Mouse (Mus musculus) right cerebral cortex, adult 18-20 months (tissue): ENCODE results near the gene Cnnm3.
"Not testable (repeated sequence)": the region's sequence is repeated elsewhere in the genome, so short reads cannot be mapped to it uniquely, and the experiment has no call there.

ENCODE experiments used
- DNase-seq: peaks from one replicate; pipeline ENCODE4 v3.0.0; 2022; ENCODE audit warnings: mixed read lengths

The Cnnm3 gene

DNA sequence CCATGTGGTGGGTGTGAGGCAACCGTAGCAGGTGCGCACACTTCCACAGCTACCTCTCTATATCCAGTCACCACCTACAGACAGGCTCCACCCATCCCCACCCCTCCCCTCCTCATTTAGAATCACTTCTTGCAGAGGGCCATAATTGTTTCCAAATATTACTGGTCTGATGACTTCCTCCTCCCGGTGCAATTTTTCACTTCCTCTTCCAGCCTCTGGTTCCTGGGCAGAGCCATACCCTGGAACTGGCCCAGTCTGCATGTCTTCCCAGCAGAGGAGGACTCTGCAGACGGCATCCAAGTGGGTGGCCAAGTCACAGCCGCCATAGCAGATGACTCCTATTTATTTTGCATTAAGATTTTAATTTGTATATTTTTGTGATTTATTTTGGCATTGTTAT is 3.4 kb upstream of the Cnnm3 start:
- no peak for DNase-seq

DNA sequence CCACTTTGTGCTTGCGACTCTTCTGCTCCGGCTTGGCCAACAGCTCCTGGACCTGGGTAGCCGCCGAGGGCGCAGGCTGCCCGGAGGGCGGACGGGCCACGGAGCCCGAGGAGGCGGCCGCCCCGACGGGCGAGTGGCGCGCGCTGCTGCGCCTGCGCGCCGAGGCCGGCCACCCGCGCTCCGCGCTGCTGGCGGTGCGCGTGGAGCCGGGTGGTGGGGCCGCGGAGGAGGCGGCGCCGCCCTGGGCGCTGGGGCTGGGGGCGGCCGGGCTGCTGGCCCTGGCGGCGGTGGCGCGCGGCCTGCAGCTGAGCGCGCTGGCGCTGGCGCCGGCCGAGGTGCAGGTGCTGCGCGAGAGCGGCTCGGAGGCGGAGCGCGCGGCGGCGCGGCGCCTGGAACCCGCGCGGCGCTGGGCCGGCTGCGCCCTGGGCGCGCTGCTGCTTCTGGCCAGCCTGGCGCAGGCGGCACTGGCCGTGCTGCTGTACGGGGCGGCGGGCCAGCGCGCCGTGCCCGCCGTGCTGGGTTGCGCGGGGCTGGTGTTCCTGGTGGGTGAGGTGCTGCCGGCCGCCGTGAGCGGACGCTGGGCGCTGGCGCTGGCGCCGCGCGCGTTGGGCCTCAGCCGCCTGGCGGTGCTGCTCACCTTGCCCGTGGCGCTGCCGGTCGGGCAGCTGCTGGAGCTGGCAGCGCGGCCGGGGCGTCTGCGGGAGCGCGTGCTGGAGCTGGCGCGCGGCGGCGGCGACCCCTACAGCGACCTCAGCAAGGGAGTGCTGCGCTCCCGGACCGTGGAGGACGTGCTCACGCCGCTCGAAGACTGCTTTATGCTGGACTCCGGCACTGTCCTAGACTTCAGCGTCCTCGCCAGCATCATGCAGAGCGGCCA is 660 bp downstream of the Cnnm3 start:
- DNase-seq, result peak; percentile 65

DNA sequence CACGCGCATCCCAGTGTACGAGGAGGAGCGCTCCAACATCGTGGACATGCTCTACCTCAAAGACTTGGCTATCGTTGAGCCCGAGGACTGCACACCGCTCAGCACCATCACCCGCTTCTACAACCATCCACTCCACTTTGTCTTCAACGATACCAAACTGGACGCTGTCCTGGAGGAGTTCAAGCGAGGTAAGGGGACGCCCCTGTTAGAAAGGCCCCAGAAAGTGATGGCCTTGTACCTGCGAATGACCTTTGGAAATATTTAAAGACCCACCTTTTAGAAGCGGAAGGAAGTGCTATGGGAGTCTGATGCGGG is 1.3 kb downstream of the Cnnm3 start:
- no peak for DNase-seq

DNA sequence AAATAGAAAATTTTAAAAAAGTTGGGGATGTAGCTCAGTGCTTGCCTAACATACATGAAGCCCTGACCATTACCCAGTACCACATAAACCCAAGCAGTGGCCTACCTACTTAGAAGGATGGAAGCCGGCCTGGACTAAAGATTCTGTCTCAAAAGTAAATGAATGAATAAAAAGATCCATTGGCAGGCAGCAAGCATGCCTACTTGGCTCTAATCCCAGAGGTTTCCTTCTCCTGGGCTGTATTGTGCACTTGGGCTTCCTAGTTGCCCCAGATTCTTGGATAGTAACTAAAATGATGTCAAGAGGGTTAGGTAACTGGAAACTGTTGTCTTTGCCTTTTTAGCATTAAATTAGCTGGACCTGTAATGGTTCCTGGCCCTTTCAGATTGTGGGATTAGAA is 1.6 kb downstream of the Cnnm3 start:
- no peak for DNase-seq

DNA sequence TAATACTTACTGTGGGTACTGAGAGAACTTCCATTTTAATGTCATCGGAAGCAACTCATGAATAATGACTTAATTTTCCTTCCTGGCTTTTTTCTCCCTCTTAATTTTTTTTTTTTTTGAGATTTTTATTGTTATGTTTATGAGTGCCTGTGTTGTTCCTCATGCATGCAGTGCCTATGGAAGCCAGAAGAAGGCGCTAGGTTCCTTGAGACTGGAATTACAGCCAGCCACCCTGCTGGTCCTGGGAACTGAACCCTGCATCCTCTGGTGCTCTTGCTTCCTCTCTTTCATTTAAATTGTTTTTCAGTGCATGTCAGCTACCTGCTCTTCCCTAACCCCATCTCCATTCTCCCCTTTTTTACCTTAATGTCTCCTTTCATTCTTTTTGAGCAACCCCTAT is 2.1 kb downstream of the Cnnm3 start:
- DNase-seq, result no peak

DNA sequence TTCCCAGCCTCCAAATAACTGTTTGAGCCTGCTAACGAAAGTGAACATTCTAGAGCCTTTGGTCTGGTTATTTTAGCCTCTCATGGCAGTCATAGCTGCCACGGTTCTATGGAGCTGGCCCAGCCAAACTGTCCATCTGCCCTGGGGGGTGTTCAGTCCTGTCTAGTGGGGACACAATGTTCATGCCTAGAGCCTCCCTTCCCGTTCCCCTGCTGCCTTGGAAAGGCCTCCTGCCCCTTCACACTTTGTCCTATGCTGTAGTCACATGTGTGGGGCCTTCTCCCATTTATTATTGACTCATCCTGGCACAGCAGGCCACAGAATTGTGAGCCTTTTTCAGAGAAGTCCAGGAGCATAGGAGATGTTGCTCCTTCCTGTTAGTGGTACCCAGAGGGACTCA is 6.6 kb downstream of the Cnnm3 start:
- DNase-seq, result no peak

DNA sequence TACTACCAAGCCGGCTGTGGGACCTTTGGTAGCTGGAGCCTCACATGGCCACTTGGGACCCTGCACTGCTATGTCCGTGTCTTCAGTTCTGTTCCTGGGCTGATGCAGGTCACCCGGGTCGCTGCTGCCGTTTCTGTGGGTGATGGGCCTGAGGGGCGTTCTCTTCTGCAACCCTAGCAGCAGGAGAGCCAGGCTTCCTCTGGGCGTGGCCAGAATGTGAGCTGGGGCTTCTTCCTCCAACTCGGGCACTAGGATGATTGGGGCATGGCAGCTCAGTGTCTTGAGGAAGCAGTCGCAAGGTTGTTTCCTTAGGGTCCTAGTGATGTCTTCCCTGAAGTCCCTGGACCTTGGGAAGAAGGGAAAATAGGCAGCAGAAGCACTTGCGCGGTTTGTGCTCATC is 8.0 kb downstream of the Cnnm3 start:
- DNase-seq, result no peak

DNA sequence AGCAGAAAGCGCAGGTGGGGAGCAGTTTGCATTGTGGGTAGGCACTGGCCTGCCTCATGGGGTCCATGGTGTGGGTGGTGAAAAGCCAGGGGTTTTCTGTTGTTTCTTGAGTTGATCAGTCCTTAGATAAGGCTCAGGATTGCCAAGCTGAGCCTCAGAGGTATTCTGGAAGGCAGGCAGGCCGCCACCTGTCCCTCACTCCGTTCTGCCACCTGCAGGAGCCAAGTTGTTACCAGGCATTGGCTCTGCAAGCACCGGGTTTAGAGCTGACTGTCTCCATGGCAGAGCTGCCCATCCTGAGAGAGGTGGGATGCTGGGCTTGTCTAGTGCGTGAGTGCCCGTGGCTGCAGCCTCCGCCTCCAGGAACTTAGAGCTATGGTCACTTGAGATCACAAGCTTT is 10.5 kb downstream of the Cnnm3 start:
- no peak for DNase-seq

DNA sequence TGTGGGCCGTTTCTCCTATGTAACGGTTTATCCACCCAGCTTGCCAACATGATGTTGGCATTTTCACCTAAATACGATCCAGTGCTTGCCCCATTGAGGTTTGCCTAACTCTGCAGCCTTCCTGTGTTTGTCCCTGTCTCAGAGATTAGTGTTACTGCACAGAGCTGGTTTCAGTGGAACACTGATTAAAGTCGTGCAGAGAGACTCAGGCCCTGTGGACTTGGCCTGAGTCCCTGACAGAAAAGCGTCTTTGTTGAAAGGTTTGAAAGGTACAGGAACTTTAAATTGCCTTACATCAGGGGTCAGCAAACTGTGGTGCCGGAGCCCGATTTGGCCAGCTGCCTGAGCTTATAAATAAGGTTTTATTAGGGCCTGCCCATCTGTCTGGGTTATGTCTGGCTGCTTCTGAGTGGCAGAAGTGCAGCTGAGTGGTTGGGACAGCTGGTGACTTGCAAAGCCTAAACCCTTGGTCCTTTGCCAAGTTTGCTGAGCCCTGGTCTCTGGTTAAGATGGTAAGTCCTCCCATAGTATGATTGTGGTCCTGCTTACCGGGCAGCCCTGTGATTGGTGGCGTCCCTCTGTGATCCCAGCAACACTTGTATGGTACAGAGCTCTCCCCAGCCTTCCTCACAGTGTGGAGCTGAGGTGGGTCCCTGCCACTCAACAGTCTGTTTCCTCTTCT is 11.8 kb downstream of the Cnnm3 start:
- no peak for DNase-seq

DNA sequence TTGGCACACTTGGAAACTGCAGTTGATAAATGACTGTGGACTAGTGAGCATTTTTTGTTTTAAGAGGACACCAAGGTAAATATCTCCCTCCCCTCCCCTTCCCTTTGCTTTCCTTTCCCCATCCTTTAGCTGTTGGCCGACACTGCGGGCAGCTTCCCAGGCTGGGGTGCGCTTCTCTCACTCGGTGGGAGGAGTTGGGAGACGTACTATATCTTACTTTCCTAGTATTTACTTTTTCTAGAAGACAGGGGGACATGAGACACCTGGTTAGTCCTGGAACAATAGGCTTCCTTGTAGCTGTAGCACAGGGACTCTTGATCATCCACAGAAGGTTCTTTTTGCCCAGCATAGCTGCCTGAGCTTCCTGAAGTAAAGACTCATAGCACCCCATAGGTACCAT is 12.4 kb downstream of the Cnnm3 start:
- DNase-seq, result no peak

DNA sequence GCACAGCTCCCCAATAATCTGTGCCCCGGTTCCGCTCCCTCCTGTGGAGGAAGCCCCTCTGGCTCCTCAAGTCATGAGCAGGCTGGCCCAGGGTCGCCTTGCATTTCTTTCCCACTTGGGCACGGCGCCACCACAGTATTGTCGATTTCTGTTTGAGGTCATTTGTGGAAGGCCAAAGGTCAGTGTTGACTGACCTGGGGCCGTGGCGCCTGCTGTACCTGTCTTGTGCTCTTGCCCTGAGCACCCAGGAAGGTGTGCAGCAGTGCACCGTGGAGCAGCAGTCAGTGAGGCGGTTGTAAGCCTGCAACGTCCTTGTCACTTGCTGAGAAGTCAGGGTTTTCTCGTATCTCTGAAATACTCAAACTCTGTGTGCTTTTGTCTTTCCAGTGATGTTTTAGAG is 14.1 kb downstream of the Cnnm3 start:
- DNase-seq, result no peak

DNA sequence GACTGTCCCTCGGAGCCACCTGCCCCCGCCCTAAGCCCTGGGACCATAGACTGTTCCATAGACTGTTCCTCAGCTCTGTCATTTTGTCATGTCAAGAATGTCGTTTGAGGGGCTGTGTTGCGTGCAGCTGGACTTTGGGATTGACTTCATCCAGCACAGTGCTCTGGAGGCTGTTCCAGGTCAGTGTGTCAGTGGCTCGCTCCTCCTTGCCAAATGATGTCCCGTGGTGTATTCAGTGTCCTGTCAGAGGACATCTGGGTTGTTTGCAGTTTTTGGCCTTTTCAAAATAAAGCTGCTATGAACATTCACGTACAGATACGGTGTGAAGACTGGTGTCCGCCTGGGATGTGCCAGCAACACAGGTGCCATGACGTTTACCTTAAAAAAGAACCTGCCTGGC is 15.2 kb downstream of the Cnnm3 start:
- no peak for DNase-seq

DNA sequence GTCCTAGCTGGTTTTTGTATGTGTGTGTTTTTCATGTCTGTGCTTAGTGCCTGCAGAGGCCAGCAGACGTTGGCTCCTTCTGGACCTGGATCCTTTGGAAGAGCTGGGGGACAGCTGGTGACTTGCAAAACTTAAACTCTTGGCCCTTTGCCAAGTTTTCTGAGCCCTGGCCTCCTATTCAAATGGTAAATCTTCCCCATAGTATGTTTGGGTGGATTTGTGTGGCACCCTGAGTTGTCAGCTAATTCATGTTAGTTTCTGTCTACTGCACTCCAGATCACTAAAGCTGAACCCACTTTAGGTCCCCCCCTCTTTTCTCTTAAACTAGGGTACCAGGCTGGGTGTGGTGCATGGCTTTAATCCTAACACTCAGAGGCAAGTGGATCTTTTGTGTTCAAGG is 16.7 kb downstream of the Cnnm3 start:
- no peak for DNase-seq

DNA sequence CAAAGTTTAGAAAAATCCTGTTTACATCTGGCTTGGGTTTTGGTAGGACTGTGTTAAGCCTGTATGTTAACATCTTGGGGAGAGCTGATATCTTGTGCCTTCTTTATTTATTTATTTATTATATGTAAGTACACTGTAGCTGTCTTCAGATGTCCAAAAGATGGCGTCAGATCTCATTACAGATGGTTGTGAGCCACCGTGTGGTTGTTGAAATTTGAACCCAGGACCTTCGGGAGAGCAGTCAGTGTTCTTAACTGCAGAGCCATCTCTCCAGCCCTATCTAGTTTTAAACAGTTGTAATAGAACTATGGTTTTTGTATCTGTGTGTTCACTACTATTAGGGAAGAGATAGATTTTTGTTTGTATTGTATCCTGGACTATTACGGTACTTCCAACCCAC is 17.6 kb downstream of the Cnnm3 start:
- DNase-seq, result no peak

DNA sequence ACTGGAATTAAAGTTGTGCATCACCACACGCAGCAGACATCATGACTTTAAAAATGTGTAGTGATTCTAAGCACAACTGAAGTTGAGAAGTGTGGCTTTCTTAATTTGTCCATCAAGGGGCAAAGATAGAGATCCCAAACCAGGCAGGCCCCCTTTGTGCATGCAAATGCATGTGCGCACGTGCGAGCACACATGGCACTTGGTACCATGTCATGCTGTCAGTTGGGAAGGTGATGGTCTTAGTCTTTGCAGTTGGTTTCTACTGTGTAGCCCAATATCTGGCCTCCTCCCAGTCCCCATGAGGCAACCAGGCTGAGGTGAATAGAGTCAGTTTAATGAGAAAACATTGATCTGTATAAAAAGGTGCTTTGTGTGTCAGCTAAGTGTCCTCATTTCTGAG is 18.2 kb downstream of the Cnnm3 start:
- DNase-seq, result no peak

DNA sequence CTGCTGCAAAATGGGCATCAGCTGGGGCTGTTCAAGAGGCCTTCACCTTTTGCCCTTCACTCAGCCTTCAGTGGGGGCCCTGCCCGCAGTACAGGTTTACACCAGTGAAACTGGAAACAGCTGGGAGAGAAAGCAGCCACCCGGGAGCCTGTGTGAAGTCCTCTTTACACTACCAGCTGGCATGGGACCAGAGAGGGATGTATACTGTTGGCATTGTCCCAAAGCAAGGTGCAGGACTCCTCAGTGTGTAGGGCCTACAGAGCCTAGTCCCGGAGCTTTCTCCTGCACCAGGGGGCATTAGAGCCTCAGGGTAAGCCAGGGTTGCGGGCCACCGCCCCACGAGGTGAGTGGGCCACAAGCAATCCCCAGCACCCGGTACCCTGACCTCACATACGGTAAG is 18.8 kb downstream of the Cnnm3 start:
- DNase-seq, result no peak

DNA sequence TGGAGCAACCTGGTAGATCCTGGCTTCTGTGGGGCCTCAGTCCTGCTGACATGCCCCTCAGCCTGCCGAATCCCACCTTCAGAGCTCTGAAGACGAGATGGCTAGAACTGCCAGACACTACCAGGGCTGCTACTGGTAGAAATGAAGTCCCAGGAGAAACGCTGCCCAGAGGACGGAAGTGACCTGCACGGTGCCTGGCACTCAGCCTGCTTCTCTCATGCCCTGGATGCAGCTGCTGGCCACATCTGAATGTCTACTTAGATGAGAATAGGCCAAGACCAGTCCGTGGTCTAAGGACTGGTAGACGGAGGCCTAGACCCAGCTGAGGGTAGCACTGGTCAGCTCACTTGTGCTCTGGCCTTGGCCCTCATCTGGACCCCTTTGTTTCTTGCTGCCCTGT is 19.3 kb downstream of the Cnnm3 start:
- DNase-seq, result no peak

DNA sequence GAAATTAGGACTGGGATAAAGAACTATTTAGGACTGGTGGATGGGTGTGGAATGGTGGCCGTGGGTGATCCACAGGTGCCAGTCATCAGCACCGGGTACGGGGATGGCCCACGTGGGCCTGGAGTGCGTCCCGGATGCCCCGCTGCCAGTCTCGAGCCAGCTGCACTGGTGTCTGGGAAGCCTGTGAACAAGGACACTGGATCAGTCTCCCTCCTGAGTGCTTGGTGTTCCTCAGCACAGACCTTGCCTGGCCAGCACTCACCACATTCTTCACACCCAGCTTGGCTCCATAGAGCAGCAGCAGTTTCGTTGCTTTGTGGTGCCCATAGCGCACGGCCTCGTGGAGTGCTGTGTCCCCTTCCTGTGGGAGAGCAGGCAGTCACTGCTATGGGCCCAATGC is 19.8 kb downstream of the Cnnm3 start:
- no peak for DNase-seq

DNA sequence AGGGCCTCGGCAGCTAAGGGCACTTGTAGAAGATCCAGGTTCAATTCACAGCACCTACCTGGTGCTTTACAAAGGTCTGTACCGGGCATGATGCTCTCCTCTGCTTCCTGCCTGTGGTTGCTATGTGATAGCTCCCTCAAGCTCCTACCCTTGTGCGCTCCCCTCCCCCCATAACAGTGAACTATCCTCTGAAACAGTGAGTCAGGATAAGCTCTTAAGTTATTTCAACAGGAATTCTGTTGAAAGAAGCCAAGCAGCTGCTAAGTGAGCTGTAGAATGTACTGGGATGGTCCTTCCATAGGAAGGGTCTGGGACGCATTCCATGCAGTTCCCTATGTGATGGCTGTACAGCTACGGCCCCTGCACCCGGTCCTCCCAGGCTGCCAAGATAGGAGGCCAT is 21.9 kb downstream of the Cnnm3 start:
- no peak for DNase-seq

DNA sequence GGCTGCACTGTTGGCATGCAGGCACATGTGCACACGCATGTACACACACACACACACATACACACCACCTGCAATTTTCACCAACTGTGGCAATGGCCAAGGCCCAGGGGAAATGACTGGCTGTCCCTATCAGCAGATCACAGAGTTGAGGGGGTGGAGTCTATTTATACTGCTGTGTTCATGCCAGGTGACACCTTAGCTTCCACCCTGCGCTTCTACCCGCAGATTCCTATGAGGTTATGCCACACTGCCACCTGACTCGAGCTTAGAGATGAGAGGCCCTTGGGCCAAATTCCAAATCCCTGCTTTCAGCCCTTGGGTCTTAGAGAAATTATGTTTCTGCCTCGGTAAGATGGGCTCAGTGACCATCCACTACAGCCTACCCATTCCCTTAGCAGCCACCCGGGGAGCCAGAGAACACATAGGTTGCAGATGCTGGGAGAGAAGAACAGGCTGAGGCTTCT is 23.0 kb downstream of the Cnnm3 start:
- no peak for DNase-seq

DNA sequence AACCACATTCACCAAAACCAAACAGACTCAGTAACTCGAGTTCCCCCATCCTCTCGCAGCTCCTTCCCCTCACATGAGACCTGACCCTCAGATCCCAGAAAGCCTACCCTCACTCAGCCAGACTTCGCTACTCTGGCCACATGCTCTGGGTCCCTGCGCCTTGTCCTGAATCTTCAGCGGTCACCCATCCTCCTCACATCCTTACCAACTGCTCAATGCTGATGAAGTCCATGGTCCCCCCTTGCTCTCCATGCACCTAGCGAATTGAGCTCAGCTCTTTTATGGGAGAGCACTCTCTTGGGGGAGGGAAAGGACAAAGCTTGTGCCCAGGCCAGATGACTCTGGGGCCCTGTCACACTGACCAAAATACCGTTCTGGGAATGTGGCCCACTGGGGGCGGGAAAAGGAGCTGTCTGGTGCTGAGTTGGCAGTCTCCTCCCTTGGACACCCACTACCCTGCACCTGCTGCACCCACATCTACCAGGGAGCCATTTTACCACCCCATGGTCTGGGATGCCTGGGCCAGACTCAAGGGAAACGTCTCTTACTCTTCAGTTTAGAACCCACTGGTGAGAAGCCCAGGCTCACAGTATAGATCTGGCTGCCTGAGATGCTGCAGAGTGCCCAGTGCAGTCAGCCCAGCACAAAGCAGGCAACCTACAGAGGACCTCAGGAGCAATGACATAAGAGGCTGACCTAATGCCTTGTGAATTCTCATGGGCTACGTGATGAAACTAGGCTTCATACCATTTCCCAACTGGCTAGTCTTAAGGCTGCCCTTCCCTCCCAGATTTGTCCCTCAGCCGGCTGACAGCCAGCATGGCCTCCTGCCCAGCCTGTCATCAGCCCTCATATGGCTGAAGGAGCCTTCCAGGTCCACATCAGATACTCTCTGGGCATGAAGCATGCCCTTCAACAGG is 24.1 kb downstream of the Cnnm3 start:
- no peak for DNase-seq

DNA sequence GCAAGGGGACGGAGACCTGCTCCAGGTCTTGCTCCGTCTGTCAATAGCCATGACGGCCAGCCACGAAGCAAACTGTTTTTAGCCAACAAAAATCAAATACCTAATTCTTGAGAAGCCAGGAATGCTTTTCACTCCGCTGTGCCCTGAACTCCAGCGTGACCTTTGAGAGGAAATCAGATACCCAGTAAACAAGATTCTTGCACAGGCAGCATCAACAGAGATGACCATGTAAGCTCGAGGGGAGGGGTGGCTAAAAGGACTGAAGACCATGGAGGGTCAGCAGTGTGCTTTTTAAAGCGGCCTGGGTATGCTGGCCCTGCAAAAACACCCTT is 24.7 kb downstream of the Cnnm3 start:
- DNase-seq, result no peak

DNA sequence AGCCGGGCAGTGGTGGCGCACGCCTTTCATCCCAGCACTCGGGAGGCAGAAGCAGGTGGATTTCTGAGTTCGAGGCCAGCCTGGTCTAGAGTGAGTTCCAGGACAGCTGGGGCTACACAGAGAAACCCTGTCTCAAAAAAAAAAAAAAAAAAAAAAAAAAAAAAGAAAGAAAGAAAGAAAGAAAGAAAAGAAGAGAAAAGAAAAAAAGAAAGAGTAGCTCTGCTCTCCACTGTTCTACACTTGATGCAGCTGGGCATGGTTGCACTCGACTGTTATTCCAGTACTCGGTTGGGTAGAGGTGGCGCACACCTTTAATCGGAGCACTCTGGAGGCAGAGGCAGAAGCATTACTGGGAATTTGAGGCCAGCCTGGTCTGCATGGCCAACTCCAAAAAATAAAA is 25.1 kb downstream of the Cnnm3 start, which contains the start of gene Ankrd23:
TSS of gene Ankrd23 (minus strand) at position 101 of the 400 bp plus-strand sequence.
- DNase-seq, result not testable (repeated sequence)

DNA sequence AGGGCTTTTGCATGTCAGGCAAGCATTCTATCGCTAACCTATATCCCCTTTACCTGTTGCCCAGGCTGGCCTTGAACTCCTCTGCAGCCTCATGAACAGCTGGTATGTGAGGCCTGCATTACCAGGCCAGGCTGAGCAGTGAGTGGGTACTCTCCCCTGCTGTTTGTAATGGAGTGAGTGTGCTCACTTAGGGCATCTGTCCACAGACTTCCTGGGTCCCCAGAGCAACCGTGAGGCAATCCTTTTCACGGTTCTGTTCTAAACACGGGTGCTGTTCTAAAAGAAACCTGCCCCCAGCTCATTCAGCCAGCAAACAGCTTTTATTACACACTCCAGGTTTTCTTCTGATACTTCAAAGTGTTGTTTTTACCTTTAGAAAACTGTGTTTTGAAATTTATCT is 27.1 kb downstream of the Cnnm3 start:
- DNase-seq, result no peak
